Mouse (Mus musculus): ENCODE data around the gene Gal.

DNA sequence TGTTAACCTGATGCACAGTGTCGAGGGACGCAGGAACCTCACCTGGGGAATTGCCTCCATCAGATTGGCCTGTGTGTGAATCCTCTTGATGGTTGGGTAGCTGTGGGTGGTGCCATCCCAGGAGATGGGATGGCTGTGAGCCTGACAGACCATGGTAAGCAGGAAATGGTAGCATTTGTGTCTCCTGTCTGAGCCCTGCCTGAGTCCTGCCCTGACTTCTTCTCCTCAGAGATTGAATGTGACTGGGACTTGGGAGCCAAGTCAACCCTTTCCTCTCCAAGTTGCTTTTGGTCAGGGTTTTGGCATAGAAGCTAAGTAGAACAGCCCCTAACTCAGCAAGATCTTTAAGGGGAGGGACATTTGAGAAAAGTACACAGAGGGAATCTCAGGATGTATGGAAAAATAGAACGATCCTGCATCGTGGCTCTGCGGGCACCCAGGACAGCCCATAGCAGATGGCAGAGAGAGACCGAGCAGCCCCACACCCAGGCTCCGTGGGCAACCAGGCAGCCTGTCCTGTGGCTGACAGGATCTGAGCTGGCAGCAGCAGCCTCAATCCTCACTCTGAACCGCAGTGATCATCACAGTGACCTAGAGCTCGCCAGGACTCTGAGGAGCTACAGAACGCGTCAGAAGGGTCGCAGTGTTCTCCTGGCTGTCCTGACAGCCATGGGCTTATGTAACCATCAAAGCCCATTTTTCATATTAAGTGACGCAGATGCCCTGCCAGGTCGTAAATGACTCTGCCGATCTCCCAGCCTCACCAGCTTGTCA lies 13.9 kb upstream of the Gal start:
- no peak for TF ChIP-seq CTCF (IDR thresholded peaks at IDR 0.05)
- no peak for TF ChIP-seq POLR2A (IDR thresholded peaks at IDR 0.05; ENCODE audit: insufficient read depth, low read depth, low read length)
- no peak for TF ChIP-seq EP300 (IDR thresholded peaks at IDR 0.05; ENCODE audit: insufficient read depth, low read depth, low read length)

All from heart, adult 2 months (tissue).